Mouse (Mus musculus): ENCODE results near the gene Coil.

DNA sequence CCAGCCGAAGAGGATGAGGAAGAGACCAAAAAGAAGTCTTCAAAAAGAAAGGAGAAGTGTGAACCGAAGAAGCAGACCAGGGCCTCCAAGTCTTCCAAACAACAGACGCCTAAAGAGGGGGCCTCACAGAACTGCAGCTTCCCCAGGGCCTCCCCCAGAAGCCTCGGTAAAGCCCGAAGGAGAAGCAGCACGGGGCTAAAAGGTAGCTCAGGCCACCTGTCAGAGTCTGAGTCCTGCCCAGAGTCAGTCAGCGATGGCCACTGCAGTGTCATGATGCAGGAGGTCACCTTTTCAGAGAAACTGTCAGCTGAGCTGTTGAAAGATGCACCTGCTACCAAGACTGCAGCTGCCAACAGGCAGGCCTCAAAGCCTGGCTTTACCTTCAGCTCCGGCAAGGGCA is 11.3 kb downstream of the Coil start:
- TF ChIP-seq CTCF (IDR thresholded peaks at IDR 0.05) = no peak
- no peak for TF ChIP-seq POLR2A (IDR thresholded peaks at IDR 0.05; ENCODE audit: insufficient read depth, low read depth, low read length)
- TF ChIP-seq EP300 (IDR thresholded peaks at IDR 0.05; ENCODE audit: insufficient read depth, low read depth, low read length) = no peak

Measured in heart, adult 2 months (tissue).